Mouse (Mus musculus): Measurements from ENCODE around the gene Gm5072. TPM values are rescaled to one million over a fixed set of nuclear protein-coding genes. Genes with fewer than 3 reads are reported as not detected.
"Not testable (repeated sequence)": the region's sequence is repeated elsewhere in the genome, so short reads cannot be mapped to it uniquely, and the experiment has no call there.

Gm5072 gene
- not detected for total RNA-seq (2021)
- long read RNA-seq, experiment 1: 0 reads
- long read RNA-seq, experiment 2: 0 reads

DNA sequence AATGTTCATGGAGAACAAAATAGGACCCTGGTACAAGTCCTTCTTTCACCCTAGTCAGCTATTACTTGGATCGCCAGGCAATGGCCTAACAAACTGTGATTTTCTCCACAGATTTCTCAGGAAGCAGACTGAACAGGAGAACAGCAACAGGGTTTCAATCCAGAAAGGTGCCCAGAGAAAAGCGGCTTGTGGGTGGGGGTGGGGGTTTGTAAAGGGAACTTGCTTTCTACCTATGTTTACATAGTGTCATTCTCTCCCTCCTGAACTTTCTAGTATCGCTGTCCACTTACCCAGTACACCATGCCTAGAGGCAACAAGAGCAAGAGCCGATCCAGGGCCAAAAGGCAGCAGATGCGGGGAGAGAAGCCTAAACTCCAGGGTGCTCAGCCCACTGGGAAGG lies at the start of gene Gm5072:
Gm5072 (plus strand) TSS at position 301 of the 400 bp plus-strand sequence.
- not testable (repeated sequence) for DNase-seq

Other genes with a start within 250 kb of the Gm5072 start
- gene Mageb2, start 60.8 kb upstream of the Gm5072 start, total RNA-seq (2021): not detected
- gene Gm8914, start 87.6 kb downstream of the Gm5072 start, total RNA-seq (2021): not detected
- not detected for gene 1700084M14Rik, start 183.4 kb downstream of the Gm5072 start, total RNA-seq (2021)
- gene Gm14781, start 239.7 kb downstream of the Gm5072 start, total RNA-seq (2021): not detected